Mouse (Mus musculus) colon, adult 2 months (tissue): ENCODE results near the gene Gm20903. TPM values are rescaled to one million over a fixed set of nuclear protein-coding genes. Genes with fewer than 3 reads are reported as not detected.

Source experiments
- polyA plus RNA-seq: library from polyadenylated mRNA; depleted of rRNA; stranded (reverse); fragments of >200 nt; gene quantifications from 2 replicates; pipeline ENCODE4 v1.2.3, GENCODE M21; 2012; rRNA removed

The Gm20903 gene
- polyA plus RNA-seq: not detected in 2 replicates

DNA sequence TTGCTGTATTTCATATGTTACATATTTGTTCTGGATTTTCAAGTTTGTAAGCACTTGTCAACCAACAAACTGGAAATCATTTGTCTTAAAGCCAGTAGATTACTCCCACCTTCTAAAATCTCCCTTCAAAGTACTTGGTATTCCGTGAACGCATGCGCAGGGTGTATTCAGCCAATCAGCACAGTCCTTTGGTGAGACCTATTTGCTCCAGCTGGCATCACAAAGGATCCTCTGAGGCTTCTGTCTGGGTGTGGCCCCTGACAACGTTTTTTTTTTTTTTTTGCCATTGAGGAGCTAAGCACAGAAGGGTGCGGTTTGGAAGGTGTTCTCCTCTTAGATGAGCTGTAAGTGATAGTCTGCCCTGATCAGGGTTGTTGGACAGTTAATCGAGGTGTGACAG lies at the start of gene Gm20903:
Gm20903 (plus strand) TSS at position 301 of the 400 bp plus-strand sequence.

